Mouse (Mus musculus) limb, embryonic 14.5 days (tissue): Measurements from ENCODE around the gene Slx1b. TPM values are rescaled to one million over a fixed set of nuclear protein-coding genes. Genes with fewer than 3 reads are reported as not detected.

ENCODE experiments used
- ATAC-seq: fragments of 200-750 bp; cut with Nextera tagmentation; 2 replicates; pipeline ENCODE4 v1.8.0; 2017; ENCODE audit warnings: low read depth, moderate number of reproducible peaks, moderate TSS enrichment; ENCODE audit not compliant: low FRiP score
- DNase-seq: peaks from one replicate; pipeline ENCODE4 v3.0.0-alpha.2; 2015; ENCODE audit warnings: low spot score
- H3K27ac ChIP-seq: fragments of 300-500 bp; sonication (generic); replicated peaks from 2 replicates; pipeline ENCODE4 v1.5.1; 2014; ENCODE audit warnings: low read depth, mild to moderate bottlenecking, low read length, moderate library complexity, mixed read lengths
- H3K27me3 ChIP-seq: fragments of 300-500 bp; sonication (generic); 2 replicates; pipeline ENCODE4 v1.6.1; 2014; ENCODE audit warnings: low read length, mixed read lengths; ENCODE audit not compliant: control insufficient read depth, insufficient read depth
- H3K36me3 ChIP-seq: fragments of 300-500 bp; sonication (generic); 2 replicates; pipeline ENCODE4 v1.6.1; 2014; ENCODE audit warnings: mild to moderate bottlenecking, low read length, moderate library complexity, mixed read lengths; ENCODE audit not compliant: control insufficient read depth, insufficient read depth
- H3K4me1 ChIP-seq: fragments of 300-500 bp; sonication (generic); 2 replicates; pipeline ENCODE4 v1.6.1; 2014; ENCODE audit warnings: antibody characterized with exemption, low read length, mixed read lengths; ENCODE audit not compliant: control insufficient read depth, insufficient read depth
- H3K4me2 ChIP-seq: fragments of 300-500 bp; sonication (generic); replicated peaks from 2 replicates; pipeline ENCODE4 v1.6.1; 2014; ENCODE audit warnings: low read depth, mild to moderate bottlenecking, low read length, moderate library complexity; ENCODE audit not compliant: severe bottlenecking
- H3K4me3 ChIP-seq: fragments of 300-500 bp; sonication (generic); replicated peaks from 2 replicates; pipeline ENCODE4 v1.5.1; 2014; ENCODE audit warnings: low read length
- H3K9ac ChIP-seq: fragments of 300-500 bp; sonication (generic); 2 replicates; pipeline ENCODE4 v1.6.1; 2014; ENCODE audit warnings: mild to moderate bottlenecking, low read depth, low read length, moderate library complexity; ENCODE audit not compliant: severe bottlenecking
- H3K9me3 ChIP-seq: fragments of 300-500 bp; sonication (generic); 2 replicates; pipeline ENCODE4 v1.6.1; 2016; ENCODE audit warnings: low read length; ENCODE audit not compliant: control insufficient read depth
- POLR2A ChIP-seq: fragments of 200-500 bp; IDR thresholded peaks from 2 replicates; pipeline ENCODE4 v1.8.0; 2012; ENCODE audit warnings: inconsistent platforms, mild to moderate bottlenecking, moderate library complexity, borderline replicate concordance; ENCODE audit not compliant: insufficient read depth, insufficient read length; ENCODE audit errors: extremely low read depth
- WGBS: fragments of 180-500 bp; shearing (Covaris S2); extraction: QIAGEN DNeasy Blood & Tissue Kit; methylation state at CpG from one replicate; pipeline ENCODE4 v1.1.7; 2014; 5-methylcytosine and 5-hydroxymethylcytosine counted together
- polyA plus RNA-seq, 2 experiments: library from polyadenylated mRNA; depleted of rRNA in 1 of 2; stranded (reverse) in 1 of 2; unstranded in 1 of 2; fragments of >200 nt; fragmentation: Nextera tagmentation in 1 of 2; extraction: Ambion mirVana in 1 of 2; gene quantifications; 2 replicates each; pipeline versions ENCODE4 v1.2.1 to v1.2.3; 2012 to 2014

Gene Slx1b
- 33.2 and 44.0 TPM in 2 replicates for polyA plus RNA-seq (2012; rRNA removed)
- polyA plus RNA-seq (2014; fragmentation: Nextera tagmentation; extraction: Ambion mirVana), result 8.6 and 9.9 TPM in 2 replicates

DNA sequence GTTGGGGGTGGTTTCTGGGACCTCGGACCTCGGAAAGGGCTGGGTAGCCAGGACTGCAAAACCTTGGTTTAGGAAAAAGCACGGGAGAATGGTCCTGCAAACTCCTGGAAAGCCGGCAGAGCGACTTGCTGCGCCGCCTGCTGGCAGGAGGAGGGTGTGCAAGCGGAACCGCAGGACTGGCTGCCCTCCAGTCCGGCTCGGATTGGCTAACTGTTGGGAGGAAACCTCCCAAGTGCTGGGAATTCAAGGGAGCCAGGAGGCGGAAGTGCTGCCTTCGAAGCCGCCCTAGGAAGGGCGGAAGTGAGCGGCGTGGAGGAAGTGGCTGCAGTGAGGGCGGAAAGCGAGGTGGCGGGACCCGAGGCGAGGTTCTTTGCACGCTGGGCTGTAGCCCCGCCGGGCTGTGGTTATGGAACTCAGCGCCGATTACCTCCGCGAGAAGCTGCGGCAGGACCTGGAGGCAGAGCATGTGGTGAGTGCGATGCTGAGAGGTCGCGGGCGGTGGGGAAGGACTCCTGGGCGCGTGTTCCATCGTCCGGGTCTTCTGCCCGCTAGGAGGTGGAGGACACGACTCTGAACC is at the start of gene Slx1b:
TSS of gene Slx1b (minus strand) at position 154 of the 577 bp plus-strand sequence.
- peak within 1 kb of the TSS; percentile 88 for H3K9ac ChIP-seq
- peaks cover 17% of the 10 kb centered on the region for H3K4me1 ChIP-seq
- no peaks in the 10 kb centered on the region for H3K27me3 ChIP-seq
- H3K9me3 ChIP-seq, result no peaks in the 10 kb centered on the region
- peak within 1 kb of the TSS; percentile 94 for H3K27ac ChIP-seq
- peaks cover 24% of the 10 kb centered on the region for H3K36me3 ChIP-seq
- 1% methylated on average over 30 of the region's 40 CpGs for WGBS
- ATAC-seq, result peak; percentile 96
- peak; percentile 66; the same call in 1 of the 2 replicates for TF ChIP-seq POLR2A
- peak within 1 kb of the TSS; percentile 82 for H3K4me2 ChIP-seq
- peak; percentile 96 for DNase-seq
- peak within 1 kb of the TSS; percentile 81 for H3K4me3 ChIP-seq

DNA sequence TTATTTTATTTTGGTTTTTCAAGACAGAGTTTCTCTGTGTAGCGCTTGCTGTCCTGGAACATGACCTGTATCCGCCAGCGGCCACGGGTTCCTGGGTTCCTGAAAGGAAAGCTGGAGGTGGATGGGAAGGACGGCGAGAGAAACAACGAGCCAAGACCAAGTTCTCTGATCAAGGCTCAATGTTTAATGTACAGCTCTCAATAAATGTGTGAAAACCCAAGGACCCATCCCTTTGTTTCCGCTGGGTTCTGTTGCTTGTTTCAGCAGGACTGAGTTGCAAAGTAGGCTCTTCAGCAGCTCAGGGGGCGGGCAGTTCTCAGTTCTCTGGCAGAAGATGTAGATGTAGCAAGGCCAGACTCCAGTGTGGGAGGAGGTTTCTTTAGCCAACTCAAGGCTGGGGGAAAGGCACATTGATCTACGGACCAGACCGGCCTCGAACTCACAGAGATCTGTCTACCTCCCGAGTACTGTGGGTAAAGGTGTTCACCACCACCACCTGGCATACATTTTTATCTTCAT is 46.4 kb upstream of the Slx1b start:
- Histone ChIP-seq H3K4me3 (no peak overlapping the region), H3K27me3 (no peaks in the 10 kb centered on the region), H3K36me3 (no peaks in the 10 kb centered on the region), H3K27ac (no peak overlapping the region), H3K4me2 (no peak overlapping the region), H3K9ac (no peak overlapping the region), H3K4me1 (no peaks in the 10 kb centered on the region), H3K9me3 (no peaks in the 10 kb centered on the region)
- no peak for DNase-seq
- TF ChIP-seq POLR2A, result no peak
- ATAC-seq, result no peak
- WGBS, result 89% methylated on average over 13 of the region's 13 CpGs

DNA sequence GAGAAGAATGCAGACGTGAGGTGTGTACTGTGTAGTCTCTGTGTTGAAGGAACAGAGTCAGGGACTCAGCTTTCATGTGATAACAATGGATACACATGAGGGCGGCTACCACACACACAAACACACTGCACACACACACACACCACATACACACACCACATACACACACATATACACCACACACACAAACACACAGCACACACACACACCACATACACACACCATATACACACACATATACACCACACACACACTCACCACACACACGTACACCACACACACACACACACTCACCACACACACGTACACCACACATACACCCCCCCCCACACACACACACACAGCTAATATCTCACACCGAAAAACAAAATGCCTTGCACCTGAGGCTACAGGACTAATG is 45.9 kb upstream of the Slx1b start:
- 87% methylated on average over 5 of the region's 5 CpGs for WGBS
- no peak for ATAC-seq

DNA sequence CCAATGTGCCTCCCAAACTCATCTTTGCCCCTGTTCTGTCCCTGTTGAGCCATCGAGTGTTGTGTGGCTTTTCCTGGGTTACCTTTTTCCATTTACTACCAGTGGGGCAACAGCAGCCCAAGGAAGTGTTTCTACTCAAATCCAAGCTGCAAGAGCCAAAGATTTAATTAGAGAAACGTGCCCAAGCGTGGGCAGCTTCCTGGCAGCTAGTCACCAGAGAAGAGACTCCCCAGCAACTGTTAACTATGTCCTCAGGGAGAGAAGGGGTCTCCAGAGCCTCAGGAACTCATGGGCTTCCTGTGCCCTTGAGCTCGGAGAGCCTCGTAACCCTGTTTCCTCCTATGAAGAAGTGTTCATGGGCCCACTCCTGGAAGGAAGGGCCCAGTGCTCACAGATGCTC is 45.4 kb upstream of the Slx1b start:
- Histone ChIP-seq H3K9me3 (no peaks in the 10 kb centered on the region), H3K4me3 (no peak overlapping the region), H3K27ac (no peak overlapping the region), H3K27me3 (no peaks in the 10 kb centered on the region), H3K4me1 (no peaks in the 10 kb centered on the region), H3K4me2 (no peak overlapping the region), H3K36me3 (no peaks in the 10 kb centered on the region), H3K9ac (no peak overlapping the region)
- 60% methylated on average over 5 of the region's 5 CpGs for WGBS
- no peak for TF ChIP-seq POLR2A
- ATAC-seq (no peak), DNase-seq (no peak)

More for the DNA sequence above, 45.9 kb upstream of the Slx1b start:
- Histone ChIP-seq H3K9ac (no peak overlapping the region), H3K9me3 (no peaks in the 10 kb centered on the region), H3K4me3 (no peak overlapping the region), H3K36me3 (no peaks in the 10 kb centered on the region), H3K4me1 (no peaks in the 10 kb centered on the region), H3K27me3 (no peaks in the 10 kb centered on the region), H3K4me2 (no peak overlapping the region), H3K27ac (no peak overlapping the region)
- DNase-seq, result no peak
- TF ChIP-seq POLR2A, result no peak

DNA sequence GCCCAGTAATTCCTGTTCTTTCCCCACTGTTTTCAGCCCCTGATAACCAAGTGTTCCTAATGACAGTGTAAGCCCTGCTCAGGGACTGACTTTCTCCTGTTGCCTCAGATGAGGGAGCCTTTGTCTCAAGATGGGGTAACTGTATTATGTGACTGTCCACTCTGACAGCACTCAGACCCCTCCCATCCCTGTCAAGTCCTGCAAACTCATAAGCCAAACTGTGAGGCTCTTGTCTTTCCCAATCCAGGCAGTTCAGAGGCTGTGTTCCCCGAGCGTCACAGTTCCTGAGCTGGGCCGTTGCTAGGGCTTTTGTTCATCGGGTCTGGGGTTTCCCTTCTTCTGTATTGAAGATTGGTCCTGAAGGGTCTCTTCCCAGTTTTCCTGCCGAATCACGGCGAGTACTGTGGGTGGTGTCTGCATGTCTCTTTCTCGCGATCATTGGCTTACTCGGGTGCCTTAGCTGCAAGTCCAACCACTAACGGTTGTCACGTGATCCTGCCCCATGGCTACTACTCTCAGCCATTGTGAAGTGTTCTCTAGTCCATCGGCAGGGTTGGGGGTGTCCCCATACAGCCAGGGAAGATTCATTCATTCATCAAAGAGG is 44.6 kb upstream of the Slx1b start:
- no peak for ATAC-seq
- Histone ChIP-seq H3K4me1 (no peaks in the 10 kb centered on the region), H3K9me3 (no peaks in the 10 kb centered on the region), H3K9ac (no peak overlapping the region), H3K4me2 (no peak overlapping the region), H3K4me3 (no peak overlapping the region), H3K36me3 (no peaks in the 10 kb centered on the region), H3K27me3 (no peaks in the 10 kb centered on the region), H3K27ac (no peak overlapping the region)
- WGBS, result 80% methylated on average over 13 of the region's 13 CpGs
- DNase-seq, result no peak
- no peak for TF ChIP-seq POLR2A
